Mouse (Mus musculus) ovary, adult 18-20 months (tissue): ENCODE measurements around the gene Shtn1.

Source experiments
- DNase-seq: peaks from one replicate; pipeline ENCODE4 v3.0.0; 2022; ENCODE audit warnings: low spot score, mixed read lengths

Gene Shtn1

DNA sequence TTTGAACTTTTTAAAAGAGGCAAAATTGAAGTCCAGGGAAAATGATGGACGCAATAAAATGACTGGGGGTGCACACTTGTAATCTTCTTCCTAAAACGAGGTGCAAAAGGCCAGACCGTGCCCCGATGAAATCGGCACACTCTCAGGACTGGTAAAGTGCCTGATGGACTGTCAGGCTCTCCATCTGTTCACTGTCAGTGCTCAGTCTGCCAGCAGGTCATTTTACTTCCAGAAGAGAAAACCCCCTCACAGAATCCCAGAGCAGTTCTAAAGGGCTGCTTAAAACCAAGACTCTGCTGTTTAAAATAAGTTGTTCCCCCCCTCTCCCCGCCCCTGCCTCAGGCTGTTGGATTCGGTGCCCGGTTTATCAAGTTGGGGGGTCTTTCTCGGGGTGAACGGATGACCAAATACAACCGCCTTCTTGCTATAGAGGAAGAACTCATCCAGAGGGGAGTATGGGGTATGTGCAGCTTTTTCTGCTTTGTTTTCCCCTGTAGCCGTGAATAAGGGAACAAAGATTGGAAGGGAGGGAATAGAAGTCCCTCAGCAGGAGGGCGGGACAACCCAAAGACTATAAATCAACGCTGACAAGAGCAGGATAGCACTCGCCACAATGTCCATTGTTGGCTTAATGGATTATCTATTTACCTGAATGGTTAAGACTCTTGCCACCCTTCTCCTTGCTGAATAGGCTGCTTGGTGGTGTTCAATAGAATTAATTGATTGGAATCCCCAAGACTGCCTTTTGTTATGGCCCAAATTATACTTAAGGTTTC lies 107.0 kb downstream of the Shtn1 start:
- no peak for DNase-seq

DNA sequence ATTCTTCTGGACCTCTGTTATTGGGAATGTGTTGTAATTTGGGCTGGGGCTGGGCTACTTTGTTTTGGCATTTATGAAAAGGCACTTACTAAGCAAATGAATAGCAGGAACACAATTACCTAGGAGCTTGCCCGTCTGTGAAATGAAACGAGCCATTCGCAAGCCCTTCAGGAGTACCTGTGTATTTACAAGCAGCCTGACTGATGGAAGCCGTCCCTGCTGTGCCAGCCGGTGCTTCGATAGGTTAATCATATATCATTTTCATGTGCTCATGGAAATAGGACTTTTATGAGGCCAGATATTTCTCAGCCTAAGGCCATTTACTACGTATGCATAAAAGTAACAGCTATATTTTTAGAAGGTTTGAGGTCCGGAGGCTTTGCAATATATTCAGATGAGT lies 112.9 kb downstream of the Shtn1 start:
- no peak for DNase-seq

DNA sequence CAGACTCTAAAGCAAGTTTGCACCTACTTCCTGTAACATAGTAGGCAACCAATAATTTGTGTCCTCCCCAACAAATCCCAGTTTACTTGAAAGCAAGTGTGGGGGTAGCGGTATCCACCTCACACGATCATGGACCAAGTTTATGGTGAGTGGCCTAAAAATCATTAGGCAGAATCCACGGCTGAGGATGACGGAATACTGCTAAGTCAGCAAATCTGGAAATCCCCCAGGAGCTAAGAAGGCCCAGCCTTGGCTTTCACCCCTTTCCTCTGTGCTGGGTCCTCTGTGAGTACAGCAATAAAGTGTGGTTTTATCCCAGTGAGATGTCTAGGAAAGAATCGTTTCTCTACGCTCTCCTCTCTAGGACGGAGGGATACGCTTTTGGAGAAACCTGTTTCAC lies 121.1 kb downstream of the Shtn1 start:
- no peak for DNase-seq

DNA sequence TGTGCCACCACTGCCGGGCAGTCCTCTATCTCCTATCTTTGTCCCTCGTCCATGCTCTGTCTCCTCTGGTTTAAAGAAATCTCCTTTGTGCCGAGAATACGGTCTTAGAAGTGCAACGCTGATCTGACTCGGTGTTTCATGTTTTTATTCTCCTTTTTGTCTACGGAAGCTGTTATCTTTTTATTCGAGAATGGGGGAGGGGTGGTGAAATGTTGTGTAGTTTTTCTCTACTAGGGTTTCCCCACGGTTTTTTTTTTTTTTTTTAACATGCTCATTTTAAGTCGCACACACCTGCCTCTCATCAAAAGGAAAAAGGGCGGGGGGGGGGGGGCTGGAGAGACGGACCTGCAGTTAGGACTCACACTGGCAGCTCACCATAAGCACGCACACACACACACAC lies 123.7 kb downstream of the Shtn1 start:
- no peak for DNase-seq

DNA sequence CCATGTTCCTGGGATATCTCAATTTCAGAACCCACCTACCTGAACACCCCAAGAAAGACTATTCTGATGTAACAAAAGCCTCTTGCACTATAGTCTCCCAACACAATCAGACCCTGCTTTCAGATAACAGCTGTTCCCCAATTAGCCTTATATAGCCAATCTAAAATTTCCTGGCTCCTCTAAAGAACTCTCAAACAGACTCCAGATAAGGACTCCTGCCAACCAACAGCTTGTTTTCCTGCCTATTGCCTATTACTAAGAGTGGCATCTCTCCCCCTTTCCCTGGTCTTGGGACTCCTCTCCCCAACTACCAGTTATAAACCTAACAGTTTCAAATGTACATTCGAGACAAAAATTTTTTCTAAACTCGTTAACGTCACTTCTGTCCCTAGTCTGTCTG lies 124.4 kb downstream of the Shtn1 start:
- DNase-seq: no peak

DNA sequence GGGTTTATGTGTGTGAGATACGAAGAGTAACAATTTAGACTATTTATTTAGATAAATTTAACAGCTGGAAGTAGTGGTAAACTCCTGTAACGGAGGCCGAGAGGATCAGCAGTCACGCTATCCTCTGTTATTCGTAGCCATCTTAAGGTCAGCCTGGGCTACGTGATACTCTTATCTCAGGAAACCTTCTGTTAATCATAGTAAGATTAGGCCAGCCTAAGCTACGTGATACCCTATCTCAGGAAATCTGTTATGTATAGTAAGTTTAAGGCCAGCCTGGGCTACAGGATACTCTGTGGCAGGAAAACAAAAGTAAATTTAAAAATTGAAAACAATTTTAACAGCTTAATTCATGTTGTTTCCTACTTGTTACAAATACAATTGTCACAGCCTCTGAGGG lies 129.9 kb downstream of the Shtn1 start:
- DNase-seq: no peak

DNA sequence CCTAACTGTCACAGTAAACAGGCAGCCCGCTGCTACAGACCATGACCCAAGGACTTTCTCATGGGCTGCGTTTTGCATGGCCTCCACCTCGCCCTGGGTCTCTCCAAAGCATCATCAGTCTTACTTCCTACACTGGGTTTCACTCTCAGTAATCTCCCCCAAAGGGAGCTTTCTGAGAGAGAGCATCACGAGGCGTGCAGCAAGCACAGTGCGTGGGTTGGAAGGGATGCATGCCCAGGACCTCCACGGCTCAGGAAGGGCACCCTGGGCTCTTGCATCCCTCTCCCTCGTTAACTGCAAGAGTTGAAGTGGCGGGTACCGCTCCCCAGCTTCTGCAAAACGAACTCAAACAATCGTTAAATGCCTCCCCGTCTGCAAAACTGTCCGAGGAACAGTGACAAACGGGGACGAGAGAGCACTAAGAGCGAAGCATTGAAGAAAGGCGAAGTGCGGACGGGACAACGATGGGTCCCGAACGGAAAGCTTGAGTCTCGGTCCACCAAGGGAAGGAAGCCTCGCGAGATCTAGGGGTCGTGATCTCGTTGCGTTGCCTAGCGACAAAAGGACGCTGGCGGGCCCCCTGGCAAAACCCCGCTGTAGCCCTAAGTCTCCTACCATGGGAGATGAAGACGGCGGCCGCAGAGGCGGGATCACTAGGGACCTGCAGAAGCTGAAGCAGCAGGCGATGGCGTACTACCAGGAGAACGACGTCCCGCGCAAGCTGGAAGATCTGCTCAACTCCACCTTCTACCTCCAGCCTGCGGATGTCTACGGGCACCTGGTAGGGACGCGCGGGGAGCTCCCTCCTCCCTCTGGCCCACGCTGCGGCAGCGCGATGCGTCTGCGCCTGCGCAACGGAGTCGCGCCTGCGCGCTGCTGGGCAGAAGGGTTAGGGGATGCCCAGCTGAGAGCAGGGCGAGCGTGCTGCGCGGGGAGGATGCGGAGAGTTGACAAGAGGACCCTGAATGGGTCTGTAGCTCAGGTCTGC lies 132.8 kb downstream of the Shtn1 start, which contains the start of the genes Eno4 and Hspa12a:
TSS of gene Eno4 (plus strand) at position 585 of the 988 bp plus-strand sequence.
TSS of gene Hspa12a (minus strand) at position 814 of the 988 bp plus-strand sequence.
- DNase-seq: peak; percentile 91

DNA sequence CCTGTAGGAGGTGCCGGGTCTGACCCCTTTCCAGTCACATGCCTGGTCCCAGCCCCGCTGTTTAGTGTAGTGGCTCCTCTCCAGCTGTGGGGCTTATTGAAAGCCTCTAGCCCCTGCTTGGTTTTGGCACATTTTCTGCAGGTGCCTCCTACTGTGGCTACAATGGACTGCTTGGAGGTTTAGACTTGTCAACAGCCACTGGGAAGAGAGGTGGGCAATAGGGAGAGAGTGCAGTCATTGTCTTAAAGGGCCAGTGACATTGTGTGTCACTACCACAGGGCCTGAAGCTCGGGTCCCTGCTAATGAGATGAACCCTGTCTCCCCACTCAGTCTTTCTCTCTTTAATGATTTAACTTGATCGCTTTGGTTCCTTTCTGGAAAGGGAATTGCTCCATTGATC lies 142.8 kb downstream of the Shtn1 start:
- DNase-seq: no peak

DNA sequence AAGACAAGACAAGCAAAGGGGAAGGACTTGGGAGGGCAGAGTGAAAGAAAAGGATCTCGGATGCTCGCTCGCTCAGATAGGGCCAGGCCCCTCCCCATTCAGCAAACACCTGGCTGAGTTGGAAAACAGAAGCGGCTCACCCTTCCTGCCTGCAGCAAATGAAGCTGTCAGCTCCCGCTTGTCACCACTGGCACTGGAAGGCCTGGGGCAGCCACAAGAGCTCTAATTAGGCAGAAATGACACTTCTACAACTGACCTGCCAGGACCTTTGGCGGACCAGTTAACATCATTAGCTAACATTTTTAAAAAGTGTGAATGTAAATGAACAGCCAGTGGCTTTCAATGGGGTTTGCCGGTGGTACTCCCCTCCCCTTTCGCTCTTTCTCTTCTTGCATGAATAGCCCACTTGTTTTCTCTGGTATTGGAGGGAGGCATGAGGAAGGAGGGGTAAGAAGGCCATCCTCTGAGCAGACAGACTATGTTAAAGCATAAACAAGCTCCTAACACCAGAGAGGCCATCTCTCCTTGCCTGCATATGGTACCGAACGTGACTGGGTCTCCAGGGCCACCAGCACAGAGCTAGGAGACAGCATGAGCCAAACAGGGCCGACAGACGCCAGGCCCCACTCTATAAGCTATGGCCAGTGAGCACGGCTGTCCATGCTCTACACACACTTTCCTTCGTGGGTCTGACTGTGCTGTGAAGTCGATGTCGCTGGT lies 144.7 kb downstream of the Shtn1 start:
- no peak for DNase-seq
